Mouse (Mus musculus): ENCODE data around the gene Twist2.

Gene Twist2

DNA sequence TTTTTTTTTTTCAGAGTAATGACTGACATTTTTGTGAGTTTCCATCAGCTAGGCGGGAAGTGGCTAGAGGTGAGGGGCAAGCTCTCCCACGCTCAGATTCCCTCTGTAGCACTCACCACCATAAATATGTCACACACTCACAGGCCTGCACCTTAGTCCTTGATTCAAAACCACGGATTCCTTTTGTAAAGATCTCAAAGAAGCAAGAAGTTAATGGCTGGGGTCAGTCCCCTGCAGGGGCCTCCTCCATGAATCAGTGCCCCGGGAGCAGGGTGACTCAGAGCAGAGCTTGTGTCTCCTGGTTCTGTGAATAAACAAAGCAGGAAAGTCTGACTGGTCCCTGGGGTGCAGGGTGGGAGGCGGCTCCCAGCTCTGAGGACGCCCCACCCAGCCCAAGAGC is 15.3 kb downstream of the Twist2 start:
- peak; percentile 86 for DNase-seq (ENCODE audit: inconsistent ontology term)

DNA sequence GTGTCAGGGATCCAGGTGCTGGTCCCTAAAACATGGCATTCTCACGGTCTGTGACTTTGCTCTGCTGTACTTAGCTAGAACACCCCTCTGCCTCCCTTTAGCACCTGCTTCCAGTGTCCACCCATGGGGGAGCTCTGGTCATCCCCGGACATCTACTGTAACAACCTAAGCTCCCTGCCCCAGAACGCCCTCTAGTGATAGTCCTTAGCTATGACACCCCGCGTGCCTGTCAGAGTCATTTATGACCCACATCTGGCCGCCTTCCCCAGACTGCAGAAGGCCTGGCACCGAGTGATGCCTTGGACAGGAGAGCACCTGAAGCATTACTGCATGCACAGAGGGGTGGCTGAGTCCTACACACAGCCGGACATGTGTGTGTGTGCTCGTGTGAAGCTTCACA is 18.0 kb downstream of the Twist2 start:
- no peak for DNase-seq (ENCODE audit: inconsistent ontology term)

DNA sequence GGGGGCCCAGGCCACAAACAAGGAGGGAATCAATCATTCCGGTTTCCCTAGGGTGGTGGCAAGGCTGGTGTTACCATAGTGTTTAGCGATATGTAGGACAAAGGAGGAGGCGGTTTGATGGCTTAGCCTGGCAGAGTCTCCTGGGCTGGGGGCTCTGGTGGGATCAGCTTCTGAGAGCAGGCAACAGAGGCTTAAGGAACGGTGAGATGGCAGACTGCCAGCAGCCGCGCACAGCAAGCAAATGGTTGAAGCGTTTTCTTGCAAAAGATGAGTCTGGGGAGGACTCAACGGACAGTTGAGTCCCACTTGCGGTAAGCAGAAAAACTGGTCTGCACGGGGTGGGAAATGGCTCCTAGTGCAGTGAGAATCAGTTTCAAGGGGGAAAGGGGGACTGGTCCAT is 19.3 kb downstream of the Twist2 start:
- no peak for DNase-seq (ENCODE audit: inconsistent ontology term)

DNA sequence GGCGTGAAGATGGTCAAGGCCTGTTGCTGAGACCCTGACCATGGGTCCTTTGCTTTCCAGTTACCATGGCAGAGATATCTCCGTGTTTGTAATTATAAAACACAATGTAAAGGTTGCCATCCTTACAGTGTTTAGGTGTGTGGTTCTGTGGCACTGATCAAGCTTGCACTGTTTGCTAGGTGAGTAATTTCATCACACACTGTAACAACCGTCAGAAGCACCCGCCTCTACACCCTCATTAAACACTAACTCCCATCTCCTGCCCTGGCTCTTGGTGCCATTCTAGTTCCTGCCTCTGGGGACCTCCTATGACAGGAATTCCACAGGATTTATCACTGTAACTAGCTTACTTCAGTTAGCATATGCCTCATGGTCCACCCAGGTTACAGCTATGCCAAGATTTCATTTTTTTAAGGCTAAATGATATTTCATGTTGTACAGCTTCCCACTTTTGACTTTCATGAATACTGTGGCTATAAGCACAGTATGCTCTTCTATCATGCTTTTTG is 21.1 kb downstream of the Twist2 start:
- DNase-seq (ENCODE audit: inconsistent ontology term): no peak

DNA sequence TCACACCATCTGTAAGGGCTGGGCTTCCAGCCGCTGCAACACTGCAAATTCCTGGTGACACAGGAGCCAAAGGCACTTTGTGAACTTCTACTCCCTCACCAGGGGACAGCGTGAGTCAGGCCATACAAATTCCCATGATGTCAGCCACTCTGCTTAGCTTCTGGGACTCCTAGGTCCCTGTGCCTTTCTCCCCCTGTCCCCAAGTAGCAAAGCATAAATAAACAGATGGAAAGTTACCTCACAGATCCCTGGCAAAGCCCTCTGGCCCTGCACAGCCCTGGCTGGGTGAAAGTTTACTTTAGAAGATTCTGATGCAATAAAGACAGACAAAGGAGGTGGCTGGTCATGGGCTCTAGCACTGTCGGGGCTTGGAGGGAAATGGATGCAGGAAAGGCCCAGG is 22.3 kb downstream of the Twist2 start:
- DNase-seq (ENCODE audit: inconsistent ontology term): peak; percentile 83

DNA sequence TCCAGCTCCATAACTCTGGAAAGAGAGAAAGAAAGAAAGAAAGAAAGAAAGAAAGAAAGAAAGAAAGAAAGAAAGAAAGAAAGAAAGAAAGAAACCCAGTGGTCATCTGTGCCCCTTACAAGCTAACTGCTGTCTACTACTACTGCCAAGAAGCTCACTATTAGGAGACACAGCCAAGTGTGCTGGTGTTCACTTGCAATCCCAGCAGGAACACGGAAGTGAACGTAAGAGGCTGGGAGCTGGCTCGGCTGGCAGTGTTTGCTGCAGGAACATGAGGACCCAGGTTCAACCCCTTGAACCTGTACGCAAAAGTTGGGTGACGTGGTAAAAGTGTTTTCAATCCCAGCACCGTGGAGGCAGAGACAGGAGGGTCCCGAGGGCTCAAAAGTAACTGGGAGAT is 22.7 kb downstream of the Twist2 start:
- no peak for DNase-seq (ENCODE audit: inconsistent ontology term)

DNA sequence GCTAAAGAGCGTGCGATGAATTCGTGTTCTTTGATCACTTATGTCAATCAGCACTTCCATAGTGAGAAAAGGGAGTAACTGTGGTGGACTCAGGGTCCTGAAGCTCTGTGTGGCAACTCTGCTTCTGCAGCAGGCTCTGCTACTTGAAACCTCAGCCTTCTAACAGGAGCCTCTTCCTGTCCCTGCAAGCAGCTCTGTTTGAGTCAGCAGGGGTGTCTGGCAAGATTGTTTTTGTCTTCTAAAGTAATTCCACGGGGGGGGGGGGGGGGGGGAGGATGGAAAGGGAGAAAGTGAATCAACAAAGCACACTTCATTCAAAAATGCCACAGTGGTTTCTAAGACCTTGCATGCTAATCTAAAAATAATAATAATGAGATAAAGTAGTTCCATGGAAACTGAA is 24.0 kb downstream of the Twist2 start:
- DNase-seq (ENCODE audit: inconsistent ontology term): peak; percentile 32

DNA sequence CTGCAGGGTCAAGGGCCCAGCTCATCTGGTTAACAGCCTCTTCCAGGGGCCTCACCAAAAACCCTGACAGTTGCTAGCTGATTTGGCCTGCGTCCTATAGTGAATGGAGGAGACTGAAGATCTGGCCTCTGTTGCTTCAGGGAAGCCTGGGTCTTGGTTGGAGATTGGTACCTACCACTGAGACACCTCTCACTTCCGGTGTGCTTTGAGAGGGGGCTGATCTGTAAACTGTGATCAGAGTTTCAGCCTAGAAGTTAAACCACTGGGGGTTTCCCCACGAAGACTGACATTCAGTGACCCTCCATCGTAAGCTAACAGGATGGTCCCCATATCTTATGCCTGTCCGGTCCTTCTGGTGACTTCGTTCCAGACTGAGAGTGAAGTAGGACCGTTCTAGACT is 30.7 kb downstream of the Twist2 start:
- no peak for DNase-seq (ENCODE audit: inconsistent ontology term)

DNA sequence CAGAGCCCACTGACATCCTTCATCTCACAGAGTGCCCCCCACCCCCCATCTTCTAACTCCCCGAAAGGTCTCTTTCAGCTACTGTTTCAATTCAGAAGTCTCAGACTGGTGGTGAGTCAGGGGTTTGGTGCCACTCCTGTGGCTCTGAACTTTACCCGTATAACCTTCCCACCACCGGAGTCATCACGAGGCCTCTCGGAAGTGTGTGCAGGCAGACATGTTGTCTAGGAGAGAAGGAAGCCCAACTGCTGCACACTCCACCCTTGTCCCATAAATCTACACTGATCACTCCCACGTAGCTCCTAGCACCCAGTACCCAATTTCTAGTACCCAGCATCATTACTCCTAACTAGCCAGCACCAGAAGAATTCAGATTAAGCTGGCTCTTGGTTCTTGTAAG is 38.3 kb downstream of the Twist2 start:
- no peak for DNase-seq (ENCODE audit: inconsistent ontology term)

DNA sequence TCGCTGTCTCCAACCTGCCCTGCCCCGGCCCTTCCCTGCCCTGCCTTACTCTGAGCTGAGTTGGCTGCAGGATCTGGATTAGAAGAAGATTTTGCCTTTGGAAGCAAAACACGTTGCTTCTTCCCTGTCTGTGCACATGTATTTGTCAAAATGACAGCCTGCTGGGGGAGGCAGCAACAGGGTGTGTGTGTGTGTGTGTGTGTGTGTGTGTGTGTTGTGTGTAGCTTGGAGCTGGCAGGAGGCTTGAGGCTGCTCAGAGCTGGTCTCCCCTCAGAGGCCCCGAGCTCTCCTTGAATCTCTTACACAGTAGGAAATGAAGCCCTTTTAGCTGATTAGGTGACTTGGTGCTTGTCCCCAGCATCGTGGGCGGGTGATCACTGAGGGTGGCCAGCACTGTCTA is 38.7 kb downstream of the Twist2 start:
- no peak for DNase-seq (ENCODE audit: inconsistent ontology term)

DNA sequence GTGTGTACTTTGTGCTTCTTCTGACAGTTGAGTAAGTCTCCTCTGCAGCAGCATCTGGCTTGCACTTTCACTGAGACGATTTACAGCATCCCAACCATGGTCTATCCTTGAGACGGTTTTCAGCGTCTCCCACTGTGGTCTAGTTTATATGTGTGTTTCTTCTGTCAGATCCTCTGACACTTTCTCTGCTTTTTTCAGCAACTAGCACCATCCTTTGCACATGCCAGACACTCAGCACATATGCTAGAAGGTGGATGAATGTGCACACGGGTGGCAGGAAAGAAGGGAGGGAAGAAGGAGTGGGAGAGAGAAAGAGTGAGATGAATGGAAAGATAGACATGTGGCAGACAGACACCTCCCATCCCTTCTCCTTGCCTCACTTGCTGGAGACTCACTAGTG is 43.0 kb downstream of the Twist2 start:
- no peak for DNase-seq (ENCODE audit: inconsistent ontology term)

DNA sequence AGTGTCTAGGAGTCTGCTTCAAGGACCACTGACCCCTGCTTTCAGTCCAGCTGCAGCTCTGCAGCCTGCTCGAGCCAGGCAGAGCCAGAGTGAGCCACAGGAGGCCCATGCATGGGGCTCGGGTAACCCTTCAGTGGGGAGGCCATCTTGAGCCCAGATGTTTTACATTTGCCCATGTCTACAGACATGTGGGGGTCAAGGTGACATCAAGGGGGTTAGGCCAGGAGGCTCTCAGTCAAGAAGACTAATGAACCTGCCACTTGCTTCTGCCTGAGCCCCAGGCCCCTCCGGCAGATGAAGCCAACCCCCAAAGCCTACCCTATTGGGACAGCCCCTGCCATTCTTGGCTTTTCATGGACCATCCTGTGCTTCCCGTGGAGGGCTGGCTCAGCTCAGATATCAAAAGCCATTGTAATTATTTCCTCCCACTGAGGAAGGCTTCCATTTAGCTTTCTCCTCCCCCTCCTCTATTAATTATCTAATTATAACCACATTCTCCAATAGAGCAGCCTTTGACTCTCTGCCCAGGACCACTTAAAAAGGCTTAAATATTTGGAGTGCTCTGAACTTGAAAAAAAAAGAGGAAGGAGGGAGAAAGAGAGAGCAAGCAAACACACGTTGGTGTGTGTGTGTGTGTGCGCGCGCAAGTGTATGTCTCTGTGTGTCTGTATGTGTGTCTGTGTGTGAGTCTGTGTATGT is 43.6 kb downstream of the Twist2 start:
- peak; percentile 72 for DNase-seq (ENCODE audit: inconsistent ontology term)

DNA sequence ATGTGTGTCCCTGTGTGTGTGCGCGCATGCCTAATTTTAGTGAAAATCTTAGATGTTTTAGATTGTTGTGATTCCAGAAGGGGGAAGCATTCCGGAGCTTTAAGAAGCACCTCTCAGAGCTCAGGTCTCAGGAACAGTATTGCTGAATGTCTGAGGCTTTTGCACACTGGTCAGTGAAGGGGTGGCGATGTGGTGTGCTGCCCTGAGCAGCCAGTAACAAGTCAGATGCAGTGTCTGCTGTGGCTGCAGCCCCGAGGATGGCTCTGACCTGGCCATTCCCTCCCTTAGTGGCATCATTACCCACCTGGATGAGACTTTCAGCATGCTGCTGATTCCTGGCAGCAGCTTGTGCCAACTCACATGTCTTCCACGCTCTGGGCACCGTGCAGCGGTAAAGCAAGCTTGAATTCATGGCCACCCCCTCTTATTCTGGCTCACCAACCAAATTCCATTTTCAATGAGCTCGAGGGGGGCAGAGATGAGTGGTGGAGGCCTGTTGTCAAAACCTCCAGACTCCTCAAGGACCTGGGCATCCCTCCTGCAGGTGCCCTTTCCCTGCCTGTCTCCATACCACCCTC is 44.2 kb downstream of the Twist2 start:
- DNase-seq (ENCODE audit: inconsistent ontology term): no peak

DNA sequence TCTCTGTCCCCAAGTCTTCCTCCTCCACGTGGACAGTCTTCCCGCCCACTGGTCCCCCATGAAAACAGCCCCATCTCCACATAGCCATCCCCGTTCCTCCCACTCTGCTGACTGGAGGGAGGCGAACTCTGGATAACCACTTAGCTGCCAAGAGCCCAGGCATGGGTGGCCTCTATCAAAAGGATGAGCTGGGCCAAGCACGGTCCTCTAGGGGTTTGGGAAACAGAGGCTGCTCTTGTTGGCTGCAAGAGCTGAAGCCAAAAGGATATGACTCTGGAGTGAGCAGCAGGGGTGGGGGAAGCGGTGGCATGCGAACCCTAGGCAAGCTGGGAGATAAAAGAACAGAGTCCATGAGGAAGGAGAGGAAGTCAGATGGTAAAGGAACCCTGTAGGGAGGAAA is 50.0 kb downstream of the Twist2 start:
- DNase-seq (ENCODE audit: inconsistent ontology term): no peak

DNA sequence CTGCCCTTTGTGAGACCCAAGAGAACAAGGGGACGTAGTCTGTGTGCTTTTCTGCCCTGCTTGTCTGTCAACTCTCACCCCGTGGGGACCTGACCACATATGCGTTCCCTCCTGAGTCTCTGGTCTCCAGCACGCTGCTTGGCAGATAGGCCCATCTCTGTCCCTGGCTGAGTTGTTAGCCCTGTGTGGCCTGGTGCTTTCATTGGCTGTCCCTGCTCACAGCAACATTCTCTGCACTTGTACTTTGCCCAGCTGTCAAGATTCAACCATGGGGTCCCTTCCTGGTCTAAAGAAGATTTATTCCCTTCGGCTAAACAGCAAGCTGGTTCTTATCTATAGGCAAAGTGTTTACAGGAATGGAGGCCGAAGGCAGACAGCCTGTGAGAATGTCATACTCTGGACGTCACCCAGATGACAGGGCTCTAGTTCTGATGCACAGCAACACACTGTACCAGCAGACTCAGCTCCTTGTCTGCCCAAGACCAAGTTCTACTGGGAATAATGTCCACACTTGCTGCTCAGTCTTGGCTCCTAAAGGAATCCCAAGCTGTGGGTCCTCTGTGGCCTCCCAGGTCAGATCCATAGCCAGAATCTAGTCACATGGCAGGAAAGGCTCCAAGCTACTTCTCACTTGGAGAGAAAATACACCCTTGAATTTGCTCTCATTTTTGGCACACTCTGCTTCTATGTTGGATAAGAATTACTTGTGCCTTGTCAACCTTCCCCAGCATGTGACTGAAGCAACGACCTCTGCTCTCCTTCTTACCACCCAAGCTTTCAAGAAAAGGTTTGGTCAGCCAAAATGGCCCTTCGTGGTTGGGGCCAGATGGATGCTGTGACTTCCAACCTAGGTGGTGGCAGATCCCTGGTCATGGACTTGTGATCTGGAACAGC is 55.8 kb downstream of the Twist2 start:
- peak; percentile 42 for DNase-seq (ENCODE audit: inconsistent ontology term)

DNA sequence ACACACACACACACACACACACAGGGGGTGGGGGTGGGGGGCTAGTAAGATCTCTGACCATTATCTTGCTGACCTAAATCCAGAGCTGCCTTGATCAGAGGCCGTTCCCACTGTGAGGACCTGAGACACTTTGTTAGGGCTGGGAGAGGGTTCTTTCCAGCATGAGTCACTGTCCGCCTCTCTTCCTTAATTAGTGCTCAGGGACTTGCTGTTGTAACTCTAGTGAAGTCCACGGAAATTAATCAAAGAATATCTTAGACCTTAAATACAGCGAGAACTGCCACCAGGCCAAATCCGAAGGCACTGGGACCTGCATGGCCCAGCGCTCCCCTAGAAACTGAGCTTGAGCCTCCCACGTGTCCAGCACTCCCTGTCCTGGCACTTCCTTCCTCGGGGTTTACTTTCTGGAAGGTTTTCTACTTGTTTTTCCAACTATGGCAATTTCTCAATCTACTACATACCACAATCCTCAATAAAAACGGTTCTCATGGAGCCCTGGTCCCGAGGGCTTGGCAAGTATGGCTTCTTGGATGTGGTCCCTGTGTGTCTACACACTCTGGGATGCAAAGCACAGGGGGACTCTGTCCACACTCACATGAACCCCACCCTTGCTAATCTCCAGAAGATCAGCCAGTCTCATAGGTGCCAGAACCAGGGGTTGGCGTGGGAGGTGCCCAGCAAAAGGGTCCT is 57.0 kb downstream of the Twist2 start:
- DNase-seq (ENCODE audit: inconsistent ontology term): peak; percentile 89

DNA sequence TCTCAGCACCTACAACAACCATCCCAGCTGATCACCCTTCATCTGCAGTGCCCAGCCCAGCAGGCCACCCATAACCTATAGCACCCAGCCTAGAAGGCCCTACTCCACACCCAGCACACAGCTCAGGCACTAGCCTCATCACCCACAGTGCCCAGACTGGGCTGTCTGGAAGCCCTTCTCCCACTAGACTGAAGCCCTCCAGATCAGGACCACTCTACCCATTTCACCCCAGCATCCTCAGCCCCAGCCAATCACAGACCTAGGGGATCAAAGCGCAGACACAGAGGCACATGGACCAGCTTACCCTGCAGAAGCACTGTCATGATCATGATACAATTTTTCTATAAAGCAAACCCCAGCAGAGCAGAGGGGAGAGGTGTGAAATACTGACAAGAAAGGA is 57.6 kb downstream of the Twist2 start:
- no peak for DNase-seq (ENCODE audit: inconsistent ontology term)

DNA sequence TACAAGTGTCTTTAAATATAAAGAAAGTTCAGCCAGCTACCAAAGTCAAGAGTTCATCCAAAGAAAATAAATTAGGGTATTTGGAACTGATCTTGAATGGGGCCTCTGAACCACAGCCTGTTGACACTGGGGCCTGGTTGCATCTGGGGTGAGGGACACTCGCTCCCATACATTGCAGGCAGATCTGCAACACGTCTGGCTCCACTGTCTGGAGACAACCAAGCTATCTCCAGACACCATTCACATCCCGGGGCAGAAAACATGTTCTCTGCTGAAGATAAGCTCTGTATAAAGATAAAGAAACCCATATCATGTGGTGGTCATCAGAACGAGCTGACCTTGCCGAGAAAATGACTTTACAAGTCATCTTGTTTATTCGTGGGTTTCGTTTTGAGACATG is 60.2 kb downstream of the Twist2 start:
- no peak for DNase-seq (ENCODE audit: inconsistent ontology term)

DNA sequence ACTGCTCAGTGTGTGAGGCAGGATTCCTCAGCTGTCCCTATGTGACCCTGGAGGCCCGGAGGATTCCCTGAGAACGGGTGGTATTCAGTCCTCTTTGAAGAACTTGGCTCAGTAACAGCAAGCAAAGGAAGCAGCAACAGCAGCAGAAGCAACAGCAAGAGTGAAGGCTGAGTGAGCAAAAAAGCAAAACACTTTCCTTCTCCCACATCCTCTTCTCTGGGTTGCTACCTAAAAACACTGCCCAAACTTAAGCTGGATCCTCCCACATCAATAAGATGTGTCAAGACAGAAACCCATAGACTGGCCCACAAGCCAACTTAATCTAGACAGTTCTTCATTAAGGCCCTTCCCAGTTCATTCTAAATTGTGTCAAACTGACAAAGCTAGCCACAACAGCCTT is 64.7 kb downstream of the Twist2 start:
- no peak for DNase-seq (ENCODE audit: inconsistent ontology term)

DNA sequence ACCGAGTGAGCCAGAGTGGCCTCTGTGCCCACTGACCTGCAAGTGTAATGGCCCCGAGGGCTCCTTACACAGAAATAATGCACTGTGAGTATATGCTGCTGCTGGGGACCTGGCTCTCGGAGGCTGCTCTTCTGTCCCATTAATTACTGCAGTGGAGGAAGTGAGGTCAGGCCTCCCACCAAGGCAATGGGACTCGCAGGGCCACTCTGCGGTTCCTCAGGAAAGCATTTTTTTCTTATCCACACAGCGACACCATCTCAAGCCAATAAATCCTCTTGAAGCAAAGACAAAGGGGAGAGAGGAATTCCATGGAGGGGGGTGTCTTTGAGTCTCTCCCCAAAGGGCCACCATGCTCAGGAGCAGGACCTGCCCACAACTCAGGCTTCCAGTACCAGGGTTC is 69.8 kb downstream of the Twist2 start:
- no peak for DNase-seq (ENCODE audit: inconsistent ontology term)

DNA sequence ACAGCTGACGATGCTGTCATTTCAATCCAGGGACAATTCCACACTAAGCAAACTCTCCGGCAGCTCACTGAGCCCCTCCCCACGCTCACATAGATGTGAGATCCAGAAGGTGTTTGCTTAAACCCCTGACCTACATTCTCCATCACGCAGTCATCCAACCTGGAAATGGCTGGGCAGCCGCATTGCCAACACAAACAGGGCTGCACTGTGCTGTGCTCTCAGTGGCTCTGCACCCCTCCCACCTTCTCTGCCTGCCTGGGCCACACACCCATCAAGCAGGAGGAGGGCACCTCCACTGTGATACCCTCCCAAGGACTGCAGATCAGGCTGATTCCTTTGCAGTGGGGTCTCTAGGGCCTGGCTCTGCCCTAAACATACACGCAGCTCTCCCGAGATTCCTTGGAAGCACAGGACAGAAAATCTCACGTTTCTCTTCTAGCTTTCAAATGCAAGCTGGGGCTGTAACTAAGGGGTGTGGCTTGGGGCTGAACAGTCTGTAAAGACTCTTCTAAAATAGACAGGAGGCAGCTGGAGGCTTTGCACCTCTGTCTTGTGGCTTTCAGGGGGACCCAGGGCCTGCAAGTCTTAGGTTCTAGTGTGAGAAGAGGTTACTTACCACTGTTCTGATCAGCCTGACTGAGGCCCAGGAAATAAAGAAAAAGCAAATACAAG is 71.3 kb downstream of the Twist2 start:
- no peak for DNase-seq (ENCODE audit: inconsistent ontology term)
